Mouse (Mus musculus): Measurements from ENCODE around the gene Mdga2.

The Mdga2 gene

DNA sequence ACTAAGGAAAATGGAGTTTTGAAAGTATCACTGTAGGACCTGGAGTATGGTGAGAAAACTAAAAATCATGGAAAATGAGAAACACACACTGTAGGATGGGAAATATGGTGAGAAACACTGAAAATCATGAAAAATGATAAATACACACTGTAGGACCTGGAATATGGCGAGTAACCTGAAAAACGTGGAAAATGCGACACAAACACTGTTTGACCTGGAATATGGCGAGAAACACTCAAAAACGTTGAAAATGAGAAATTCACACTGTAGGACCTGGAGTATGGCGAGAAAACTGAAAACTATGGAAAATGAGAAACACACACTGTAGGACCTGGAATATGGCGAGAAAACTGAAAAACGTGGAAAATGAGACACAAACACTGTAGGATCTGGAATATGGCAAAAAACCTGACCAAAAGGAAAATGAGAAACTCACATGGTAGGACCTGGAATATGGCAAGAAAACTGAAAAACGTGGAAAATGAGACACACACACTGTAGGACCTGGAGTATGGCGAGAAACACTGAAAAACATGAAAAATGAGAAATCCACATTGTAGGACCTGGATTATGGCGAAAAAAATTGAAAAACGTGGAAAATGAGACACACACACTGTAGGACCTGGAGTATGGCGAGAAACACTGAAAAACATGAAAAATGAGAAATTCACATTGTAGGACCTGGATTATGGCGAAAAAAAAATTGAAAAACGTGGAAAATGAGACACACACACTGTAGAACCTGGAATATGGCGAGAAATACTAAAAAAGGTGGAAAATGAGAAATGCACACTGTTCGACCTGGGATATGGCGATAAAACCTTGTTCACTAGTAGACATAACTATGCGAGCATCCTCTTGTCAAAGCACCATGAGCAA, 163.0 kb downstream of the Mdga2 start:
- DNase-seq (ENCODE audit: inconsistent age in 2 of 2, low spot score in 1 of 2) = no peak

- DNase-seq (ENCODE audit: inconsistent age in 2 of 2, low spot score in 1 of 2) = no peak
Observed at GRCm38 (mm10) chr12:67056621-67057020, 165.7 kb downstream of the Mdga2 start.

GRCm38 (mm10) chr12:67045099-67045750, 177.1 kb downstream of the Mdga2 start:
- DNase-seq (ENCODE audit: inconsistent age in 2 of 2, low spot score in 1 of 2) = no peak

GRCm38 (mm10) chr12:67041865-67042264, 180.5 kb downstream of the Mdga2 start:
- no peak for DNase-seq (ENCODE audit: inconsistent age in 2 of 2, low spot score in 1 of 2)

DNA sequence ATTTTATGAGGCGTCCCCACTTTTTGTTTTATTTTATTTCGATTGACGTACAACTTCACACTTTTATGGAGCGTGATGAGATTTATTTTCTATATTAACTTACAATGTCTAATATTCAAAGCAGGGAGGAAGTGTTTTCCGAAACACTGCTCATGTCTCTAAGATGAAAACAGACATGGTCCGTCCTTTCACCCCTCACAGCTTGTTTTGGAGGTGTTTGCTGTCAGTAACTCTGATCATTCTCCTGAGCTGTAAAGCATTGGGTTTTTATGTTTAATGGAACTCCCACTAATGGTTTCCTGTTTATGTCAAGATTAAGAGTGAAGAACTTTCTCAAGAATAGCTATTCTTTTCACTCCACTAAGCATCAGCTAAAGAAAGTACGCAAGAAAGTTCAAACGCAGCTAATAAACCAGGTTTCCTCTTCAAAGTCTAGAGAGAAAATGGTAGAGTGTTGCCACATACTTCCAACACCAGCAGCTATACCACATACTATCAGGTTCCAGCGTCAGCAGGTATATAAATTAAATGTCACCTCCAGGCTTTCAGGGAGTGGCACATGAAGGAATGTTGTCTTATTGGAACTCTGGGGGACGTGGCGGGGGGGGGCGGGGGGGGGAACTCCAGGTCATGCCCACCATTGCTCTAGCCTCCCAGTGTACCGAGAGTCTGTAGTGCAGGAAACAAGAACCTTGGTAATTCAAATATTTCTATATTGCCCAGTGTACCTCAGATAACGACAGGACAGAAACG, 186.7 kb downstream of the Mdga2 start:
- DNase-seq (ENCODE audit: inconsistent age in 2 of 2, low spot score in 1 of 2) = no peak

DNA sequence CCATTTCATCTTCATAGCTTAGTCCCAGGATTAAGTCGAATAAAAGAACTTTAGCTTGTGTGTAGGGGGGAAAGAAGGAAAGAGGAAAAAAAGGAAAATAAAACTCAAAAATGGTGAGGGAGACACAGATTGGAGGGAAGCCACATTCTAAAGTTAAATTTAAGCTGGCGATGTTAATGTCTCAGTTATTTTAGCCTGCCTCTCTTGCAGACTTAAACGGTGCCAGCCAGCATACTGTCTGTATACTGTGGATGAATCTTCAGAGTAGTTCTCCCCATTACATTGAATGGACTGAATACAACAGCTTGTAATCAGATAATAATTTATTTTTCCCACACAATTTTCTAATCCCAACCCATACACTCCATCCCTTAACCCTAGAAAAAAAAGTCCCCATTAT, 205.2 kb downstream of the Mdga2 start:
- DNase-seq (ENCODE audit: inconsistent age in 2 of 2, low spot score in 1 of 2) = no peak

DNA sequence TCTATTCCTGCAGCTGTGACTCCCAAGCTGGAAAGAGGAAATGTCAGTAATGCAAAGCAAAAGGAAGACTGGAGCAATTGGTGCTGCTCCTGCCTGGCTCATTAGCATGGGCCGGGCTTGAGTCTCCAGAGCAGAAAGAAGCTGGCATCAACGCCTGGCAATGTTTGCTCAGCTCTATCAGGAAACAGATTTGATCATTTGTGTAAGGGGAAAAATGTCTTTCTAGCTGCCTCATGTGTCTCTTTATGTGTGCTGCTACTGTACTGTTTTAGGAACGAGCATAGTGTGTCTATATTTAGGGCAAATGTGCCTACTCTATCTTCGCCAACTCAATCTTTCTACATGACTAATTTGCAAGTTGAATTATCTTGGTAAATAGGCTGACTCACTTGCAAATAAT, 211.0 kb downstream of the Mdga2 start:
- DNase-seq (ENCODE audit: inconsistent age in 2 of 2, low spot score in 1 of 2) = peak in 1 of 2 experiments; percentile 15

GRCm38 (mm10) chr12:67010318-67010717, 212.0 kb downstream of the Mdga2 start:
- no peak for DNase-seq (ENCODE audit: inconsistent age in 2 of 2, low spot score in 1 of 2)

- DNase-seq (ENCODE audit: inconsistent age in 2 of 2, low spot score in 1 of 2) = no peak
Observed at GRCm38 (mm10) chr12:67009191-67009590, 213.2 kb downstream of the Mdga2 start.

- no peak for DNase-seq (ENCODE audit: inconsistent age in 2 of 2, low spot score in 1 of 2)
Observed at GRCm38 (mm10) chr12:66954129-66954528, 268.2 kb downstream of the Mdga2 start.

DNA sequence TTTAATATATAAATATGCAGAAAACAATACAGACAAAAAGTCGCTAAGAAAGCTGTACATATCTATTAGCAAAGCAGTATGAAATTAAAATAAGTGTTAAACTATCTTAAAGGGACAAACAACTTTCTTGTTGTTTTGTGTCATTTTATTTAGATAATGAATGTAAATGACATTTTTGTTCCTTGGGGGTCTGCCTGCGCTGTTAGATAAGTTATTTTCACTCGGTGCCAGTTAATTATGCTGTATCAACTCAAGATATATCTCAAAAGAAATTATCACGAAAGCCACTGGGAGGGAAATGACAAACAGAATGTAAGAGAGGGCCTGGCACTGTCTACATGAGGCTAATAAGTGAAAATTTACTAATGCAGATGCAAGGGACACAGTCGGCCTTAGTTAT, 306.6 kb downstream of the Mdga2 start:
- no peak for DNase-seq (ENCODE audit: inconsistent age in 2 of 2, low spot score in 1 of 2)

DNA sequence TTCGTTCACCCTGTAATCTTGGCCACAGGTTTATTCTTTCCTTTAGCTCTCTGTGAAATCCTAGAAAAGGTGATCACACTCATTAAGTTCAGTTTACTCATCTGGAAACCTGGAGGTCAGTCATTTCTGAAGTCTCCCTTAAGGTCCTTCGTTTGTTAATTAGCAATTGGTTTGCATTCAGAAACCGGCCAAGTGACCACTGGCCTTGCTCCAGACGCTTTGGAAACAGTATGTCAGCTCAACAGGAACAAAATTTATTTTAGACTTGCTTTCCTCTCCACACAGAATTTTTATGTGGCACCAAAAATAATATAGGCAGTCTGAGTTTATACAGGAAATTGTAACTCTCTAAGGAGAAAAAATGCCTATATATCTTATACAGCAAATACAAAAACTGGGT, 323.0 kb downstream of the Mdga2 start:
- no peak for DNase-seq (ENCODE audit: inconsistent age in 2 of 2, low spot score in 1 of 2)

GRCm38 (mm10) chr12:66896790-66897189, 325.6 kb downstream of the Mdga2 start:
- no peak for DNase-seq (ENCODE audit: inconsistent age in 2 of 2, low spot score in 1 of 2)

- no peak for DNase-seq (ENCODE audit: inconsistent age in 2 of 2, low spot score in 1 of 2)
Observed at GRCm38 (mm10) chr12:66890296-66890695, 332.1 kb downstream of the Mdga2 start.

DNA sequence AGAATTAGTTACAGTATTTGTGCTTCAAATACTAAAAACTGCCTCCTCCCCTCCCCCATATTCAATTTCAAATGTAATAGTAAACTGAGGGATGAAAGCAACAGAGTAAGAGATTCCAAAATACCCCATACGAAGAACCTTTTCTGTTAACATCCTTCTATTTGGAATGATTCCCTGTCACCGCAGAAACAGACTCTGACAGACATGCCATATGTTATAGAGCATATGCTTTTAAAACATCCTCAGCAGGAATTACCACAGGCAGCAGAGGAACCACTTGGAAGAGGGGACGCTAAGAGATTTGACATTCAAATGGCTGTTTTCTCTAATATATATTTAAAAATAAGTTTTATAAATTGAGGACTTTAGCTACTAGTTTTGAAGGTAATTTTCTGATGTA, 333.1 kb downstream of the Mdga2 start:
- no peak for DNase-seq (ENCODE audit: inconsistent age in 2 of 2, low spot score in 1 of 2)

- no peak for DNase-seq (ENCODE audit: inconsistent age in 2 of 2, low spot score in 1 of 2)
Observed at GRCm38 (mm10) chr12:66888636-66889035, 333.7 kb downstream of the Mdga2 start.

DNA sequence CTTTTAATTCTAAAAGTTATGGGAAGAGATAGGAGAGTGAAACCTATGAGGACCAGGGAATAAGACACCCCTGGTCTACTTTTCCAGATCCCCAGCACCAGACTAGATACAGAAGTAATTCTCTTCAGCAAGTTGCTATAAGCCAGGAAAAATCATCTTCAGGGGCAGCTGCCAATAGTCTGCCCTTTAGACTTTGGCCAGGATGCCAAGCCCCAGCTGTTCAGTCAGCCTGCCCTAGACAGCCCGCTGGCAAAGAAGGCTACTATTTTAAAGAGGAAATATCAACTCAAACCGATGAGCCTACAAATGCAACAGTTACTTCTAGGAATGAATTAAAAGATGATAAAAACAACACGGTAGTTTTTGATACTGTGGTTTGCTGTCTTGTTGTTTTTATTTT, 356.1 kb downstream of the Mdga2 start:
- DNase-seq (ENCODE audit: inconsistent age in 2 of 2, low spot score in 1 of 2) = no peak

DNA sequence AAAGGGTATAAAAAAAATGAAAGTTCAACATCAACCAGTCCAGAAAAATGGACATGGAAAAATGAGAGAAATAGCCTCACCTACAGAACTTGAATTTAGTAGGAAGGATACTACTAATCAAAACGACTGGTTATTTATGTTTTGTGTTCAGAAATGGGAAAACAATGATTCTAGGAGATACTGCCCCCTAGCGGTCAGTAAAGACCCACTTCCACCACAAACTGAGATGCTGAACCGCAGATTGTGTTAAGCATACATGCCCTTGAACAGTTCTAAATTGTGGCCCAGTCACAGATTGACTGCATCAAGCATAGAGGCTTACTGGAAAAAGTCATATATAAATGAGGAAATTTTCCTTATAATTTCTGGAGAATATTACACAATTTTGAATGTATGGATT, 369.2 kb downstream of the Mdga2 start:
- peak in 1 of 2 experiments; percentile 36 for DNase-seq (ENCODE audit: inconsistent age in 2 of 2, low spot score in 1 of 2)

DNA sequence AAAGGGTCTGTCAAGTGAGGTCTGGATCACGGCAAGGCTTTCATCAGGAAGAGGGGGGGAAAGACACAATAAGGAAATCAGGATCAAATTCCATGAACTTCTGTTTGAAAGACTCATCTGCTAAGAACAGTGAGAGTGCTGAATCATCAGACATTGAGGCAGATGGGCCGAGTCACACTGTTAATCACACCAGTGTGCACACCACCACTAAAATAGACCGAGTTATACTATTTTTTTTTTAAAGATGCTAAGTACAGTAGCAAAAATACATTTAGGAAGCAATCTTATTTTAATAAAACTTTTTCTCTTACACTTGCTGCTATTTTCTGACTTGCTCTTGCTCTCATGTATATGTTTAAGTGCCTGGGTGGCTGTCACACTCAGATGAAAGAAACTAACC, 382.0 kb downstream of the Mdga2 start:
- DNase-seq (ENCODE audit: inconsistent age in 2 of 2, low spot score in 1 of 2) = no peak

DNA sequence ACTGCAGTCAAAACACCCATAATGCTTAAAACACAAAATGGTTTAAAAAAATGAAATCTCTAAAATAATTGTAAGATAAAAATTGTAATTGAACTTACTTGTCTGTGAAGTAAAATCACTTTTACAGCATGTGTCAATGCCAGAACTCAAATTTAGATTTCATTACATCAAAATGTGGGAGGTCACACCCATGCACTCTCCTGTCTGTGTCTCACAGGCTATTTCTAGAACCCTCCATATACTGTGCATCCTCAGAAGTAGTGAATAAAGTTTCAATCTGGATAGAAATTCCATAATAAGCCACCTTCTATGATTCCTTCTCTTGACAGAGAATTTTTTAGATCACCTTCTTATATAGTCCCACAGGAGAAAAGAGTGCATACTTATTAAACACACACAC, 466.7 kb downstream of the Mdga2 start:
- no peak for DNase-seq (ENCODE audit: inconsistent age in 2 of 2, low spot score in 1 of 2)

- peak in 1 of 2 experiments; percentile 23 for DNase-seq (ENCODE audit: inconsistent age in 2 of 2, low spot score in 1 of 2)
Observed at GRCm38 (mm10) chr12:66734536-66734935, 487.8 kb downstream of the Mdga2 start.

- no peak for DNase-seq (ENCODE audit: inconsistent age in 2 of 2, low spot score in 1 of 2)
Observed at GRCm38 (mm10) chr12:66724474-66724873, 497.9 kb downstream of the Mdga2 start.
